ENCODE assay signal across 18 mouse cellular contexts in genomic region chr9:31271221-31272015, GRCm38 (mm10). TPM values are rescaled to one million over a fixed set of nuclear protein-coding genes. Genes with fewer than 3 reads are reported as not detected.
DNase-seq lines count a peak whose midpoint lies in the region; ATAC-seq and TF ChIP-seq lines count a peak whose summit lies in the region.
"Had no signal": no experiment of that assay in that cellular context is flagged by ENCODE, and none has a peak within 500 bp of the region (broad histone marks: within the 10 kb centered on the region; RNA-seq: fewer than 3 reads in every experiment).

No protein-coding gene starts in this region.

- peak; percentile 10 for DNase-seq in lung, embryonic 14.5 days
- no peak for DNase-seq in lung, postnatal 10 days
- peak; percentile 79 for DNase-seq in T-cell, adult 2 months (ENCODE audit: low spot score)
- DNase-seq in natural killer cell, adult 2 months (ENCODE audit: low spot score in 2 of 2): peak; percentile 1 to 19
- DNase-seq in yolk sac, embryonic 10.5 days (ENCODE audit: low spot score): no peak
- no peak for DNase-seq in spleen, postnatal 36 days (ENCODE audit: low spot score in 2 of 2)
- DNase-seq: adrenal gland, adult 8-10 months; cerebellum, adult 11-12 months; cerebellum, postnatal 36 days; forebrain, postnatal 0 days; kidney, adult 18-20 months; kidney, postnatal 14 days; right cerebral cortex, postnatal 25 days had no signal

- WGBS in lung, embryonic 14.5 days: 63% methylated on average over 8 of the region's 8 CpGs
- WGBS in liver, embryonic 12.5 days (ENCODE audit: insufficient replicate concordance): 67% methylated on average over 8 of the region's 8 CpGs

- H3K27ac ChIP-seq in lung, embryonic 14.5 days (ENCODE audit: low read depth): no peak overlapping the region
- H3K27ac ChIP-seq in liver, embryonic 12.5 days: peak overlapping the region; percentile 90
- H3K27ac ChIP-seq: embryonic facial prominence, embryonic 10.5 days; hindbrain, postnatal 0 days; limb, embryonic 13.5 days had no signal

- H3K9me3 ChIP-seq in lung, embryonic 14.5 days (ENCODE audit: low read depth, low read length): no peaks in the 10 kb centered on the region
- H3K9me3 ChIP-seq in liver, embryonic 12.5 days (replicated peaks): no peaks in the 10 kb centered on the region
- H3K9me3 ChIP-seq: embryonic facial prominence, embryonic 10.5 days; limb, embryonic 13.5 days had no signal

- H3K4me1 ChIP-seq in lung, embryonic 14.5 days (ENCODE audit: insufficient read depth): no peaks in the 10 kb centered on the region
- H3K4me1 ChIP-seq in liver, embryonic 12.5 days: peaks cover 60% of the 10 kb centered on the region
- H3K4me1 ChIP-seq: embryonic facial prominence, embryonic 10.5 days had no signal

- ATAC-seq in lung, embryonic 14.5 days (ENCODE audit: insufficient read depth): no peak
- no peak for ATAC-seq in liver, embryonic 12.5 days
- ATAC-seq: forebrain, postnatal 0 days; hindbrain, postnatal 0 days; lung, postnatal 0 days had no signal

- H3K36me3 ChIP-seq in lung, embryonic 14.5 days (ENCODE audit: insufficient read depth): no peaks in the 10 kb centered on the region
- no peaks in the 10 kb centered on the region for H3K36me3 ChIP-seq in liver, embryonic 12.5 days
- H3K36me3 ChIP-seq: embryonic facial prominence, embryonic 10.5 days; limb, embryonic 13.5 days had no signal

- no peak overlapping the region for H3K9ac ChIP-seq in lung, embryonic 14.5 days
- no peak overlapping the region for H3K9ac ChIP-seq in liver, embryonic 12.5 days
- H3K9ac ChIP-seq: forebrain, postnatal 0 days; limb, embryonic 13.5 days had no signal

- TF ChIP-seq CTCF in lung, embryonic 14.5 days (IDR thresholded peaks at IDR 0.05; ENCODE audit: low read depth): no peak

- H3K27me3 ChIP-seq in lung, embryonic 14.5 days (ENCODE audit: insufficient read depth, low read length): no peaks in the 10 kb centered on the region
- H3K27me3 ChIP-seq in liver, embryonic 12.5 days (replicated peaks): no peaks in the 10 kb centered on the region
- H3K27me3 ChIP-seq: limb, embryonic 13.5 days had no signal

- H3K4me2 ChIP-seq in lung, embryonic 14.5 days: no peak overlapping the region
- H3K4me2 ChIP-seq in liver, embryonic 12.5 days: peak overlapping the region; percentile 49
- H3K4me2 ChIP-seq: limb, embryonic 13.5 days had no signal

- H3K4me3 ChIP-seq in lung, embryonic 14.5 days (ENCODE audit: low read depth, low read length): no peak overlapping the region
- H3K4me3 ChIP-seq in liver, embryonic 12.5 days: no peak overlapping the region
- H3K4me3 ChIP-seq: embryonic facial prominence, embryonic 10.5 days; limb, embryonic 13.5 days had no signal

RNA-seq across cellular contexts. Expression of gene Prdm10, which starts 8.9 kb away (rescaled TPM):
- 5.7 and 6.7 TPM in 2 replicates for polyA plus RNA-seq in lung, embryonic 14.5 days (2014; fragmentation: Nextera tagmentation; extraction: Ambion mirVana)
- 4.1 and 4.7 TPM in 2 replicates for polyA plus RNA-seq in liver, embryonic 12.5 days (2016; fragmentation: Nextera tagmentation; extraction: Ambion mirVana)

RNA-seq across cellular contexts. Expression of gene Aplp2, which starts 59.8 kb away (rescaled TPM):
- polyA plus RNA-seq in lung, embryonic 14.5 days (2014; fragmentation: Nextera tagmentation; extraction: Ambion mirVana): 390 and 394 TPM in 2 replicates
- 210 and 212 TPM in 2 replicates for polyA plus RNA-seq in liver, embryonic 12.5 days (2016; fragmentation: Nextera tagmentation; extraction: Ambion mirVana)

Comparison
In these comparisons a context has a peak if more than half of its experiments do, and no peak if none do; other contexts are left out.
1. DNase-seq: peak in lung, embryonic 14.5 days (single experiment), T-cell, adult 2 months (single experiment) and natural killer cell, adult 2 months (2 of 2); none in lung, postnatal 10 days (single experiment), yolk sac, embryonic 10.5 days (single experiment) and spleen, postnatal 36 days (0 of 2).